Mouse (Mus musculus): ENCODE results near the gene Slc38a4.
A peak's percentile ranks its signal among the peaks of the same experiment; 100 is the strongest.

The Slc38a4 gene

GRCm38 (mm10) chr15:97055794-97056193, at the start of gene Slc38a4:
TSS of gene Slc38a4 (minus strand) at chr15:97055956.
- DNase-seq (ENCODE audit: low read depth, low spot score) = no peak

- DNase-seq (ENCODE audit: low read depth, low spot score) = no peak
These were observed 49.2 kb upstream of the Slc38a4 start for GRCm38 (mm10) chr15:97104889-97105391.

- DNase-seq (ENCODE audit: low read depth, low spot score) = no peak
These were observed 48.3 kb upstream of the Slc38a4 start for GRCm38 (mm10) chr15:97104048-97104447.

- no peak for DNase-seq (ENCODE audit: low read depth, low spot score)
These were observed 47.1 kb upstream of the Slc38a4 start for GRCm38 (mm10) chr15:97102811-97103210.

GRCm38 (mm10) chr15:97102181-97102580, 46.4 kb upstream of the Slc38a4 start:
- DNase-seq (ENCODE audit: low read depth, low spot score) = no peak

GRCm38 (mm10) chr15:97099101-97099500, 43.3 kb upstream of the Slc38a4 start:
- no peak for DNase-seq (ENCODE audit: low read depth, low spot score)

- no peak for DNase-seq (ENCODE audit: low read depth, low spot score)
These were observed 41.8 kb upstream of the Slc38a4 start for GRCm38 (mm10) chr15:97097548-97097947.

GRCm38 (mm10) chr15:97089526-97089925, 33.8 kb upstream of the Slc38a4 start:
- DNase-seq (ENCODE audit: low read depth, low spot score) = no peak

- peak; percentile 22 for DNase-seq (ENCODE audit: low read depth, low spot score)
These were observed 30.1 kb upstream of the Slc38a4 start for GRCm38 (mm10) chr15:97085833-97086232.

GRCm38 (mm10) chr15:97077665-97078064, 21.9 kb upstream of the Slc38a4 start:
- no peak for DNase-seq (ENCODE audit: low read depth, low spot score)

- DNase-seq (ENCODE audit: low read depth, low spot score) = no peak
These were observed 20.3 kb upstream of the Slc38a4 start for GRCm38 (mm10) chr15:97076092-97076491.

GRCm38 (mm10) chr15:97075240-97075639, 19.5 kb upstream of the Slc38a4 start:
- no peak for DNase-seq (ENCODE audit: low read depth, low spot score)

- DNase-seq (ENCODE audit: low read depth, low spot score) = no peak
These were observed 17.4 kb upstream of the Slc38a4 start for GRCm38 (mm10) chr15:97072859-97073826.

GRCm38 (mm10) chr15:97067340-97068136, 11.8 kb upstream of the Slc38a4 start:
- DNase-seq (ENCODE audit: low read depth, low spot score) = no peak

GRCm38 (mm10) chr15:97066937-97067336, 11.2 kb upstream of the Slc38a4 start:
- no peak for DNase-seq (ENCODE audit: low read depth, low spot score)

- no peak for DNase-seq (ENCODE audit: low read depth, low spot score)
These were observed 7.5 kb upstream of the Slc38a4 start for GRCm38 (mm10) chr15:97063211-97063610.

- DNase-seq (ENCODE audit: low read depth, low spot score) = no peak
These were observed 5.2 kb upstream of the Slc38a4 start for GRCm38 (mm10) chr15:97060973-97061372.

GRCm38 (mm10) chr15:97060571-97060970, 4.8 kb upstream of the Slc38a4 start:
- no peak for DNase-seq (ENCODE audit: low read depth, low spot score)

- no peak for DNase-seq (ENCODE audit: low read depth, low spot score)
These were observed 4.3 kb upstream of the Slc38a4 start for GRCm38 (mm10) chr15:97060102-97060501.

GRCm38 (mm10) chr15:97059071-97060041, 3.6 kb upstream of the Slc38a4 start:
- no peak for DNase-seq (ENCODE audit: low read depth, low spot score)

Measured in brain, embryonic 18.5 days (tissue).